Mouse (Mus musculus) gastrocnemius, postnatal 36 days (tissue): Measurements from ENCODE around the gene Gipc3. TPM values are rescaled to one million over a fixed set of nuclear protein-coding genes. Genes with fewer than 3 reads are reported as not detected.

Source experiments
- DNase-seq, 2 experiments: peaks; one replicate each; pipeline ENCODE4 v3.0.0; 2022
- intact Hi-C: fragments of 180-260 bp; cut with DNase I; formaldehyde crosslinking; loops from one replicate; pipeline ENCODE4 v1.15.1; 2025
- total RNA-seq, 2 experiments: library from RNA; stranded (reverse); gene quantifications; 2 replicates each; pipeline ENCODE4 v1.2.3; 2021

Gipc3 gene
- total RNA-seq, 2 experiments from 2014 or later, result 1.1 to 1.3 TPM

GRCm38 (mm10) chr10:81304597-81305238 lies 38.3 kb downstream of the Gipc3 start:
- intact Hi-C loops, result loop anchor here (2.0 kb wide), 1 partner anchor 16 kb away; no protein-coding TSS in a partner anchor
- peak in 1 of 2 experiments; percentile 59 for DNase-seq

- DNase-seq, result no peak
- intact Hi-C loops, result loop anchor here (2.0 kb wide), 1 partner anchor 15 kb away; no protein-coding TSS in a partner anchor
These were observed 39.3 kb downstream of the Gipc3 start for GRCm38 (mm10) chr10:81303761-81304160.

- intact Hi-C loops, result no loop called here
- DNase-seq, result no peak
These were observed 39.8 kb downstream of the Gipc3 start for GRCm38 (mm10) chr10:81303258-81303657.

GRCm38 (mm10) chr10:81302781-81303218 lies 40.3 kb downstream of the Gipc3 start:
- intact Hi-C loops, result no loop called here
- DNase-seq, result no peak

- no peak for DNase-seq
- intact Hi-C loops, result no loop called here
These were observed 40.8 kb downstream of the Gipc3 start for GRCm38 (mm10) chr10:81302288-81302687.

- intact Hi-C loops, result no loop called here
- no peak for DNase-seq
These were observed 41.7 kb downstream of the Gipc3 start for GRCm38 (mm10) chr10:81301321-81301720.

- intact Hi-C loops, result no loop called here
- no peak for DNase-seq
These were observed 42.6 kb downstream of the Gipc3 start for GRCm38 (mm10) chr10:81300352-81300907.

- intact Hi-C loops, result no loop called here
- DNase-seq, result no peak
These were observed 43.3 kb downstream of the Gipc3 start for GRCm38 (mm10) chr10:81299585-81300351.

GRCm38 (mm10) chr10:81298369-81299100 lies 44.5 kb downstream of the Gipc3 start:
- intact Hi-C loops, result no loop called here
- DNase-seq, result no peak

GRCm38 (mm10) chr10:81297845-81298244 lies 45.2 kb downstream of the Gipc3 start:
- peak in 1 of 2 experiments; percentile 45 for DNase-seq
- intact Hi-C loops, result no loop called here

- DNase-seq, result no peak
- intact Hi-C loops, result no loop called here
These were observed 45.8 kb downstream of the Gipc3 start for GRCm38 (mm10) chr10:81297246-81297645.

GRCm38 (mm10) chr10:81295185-81295584 lies 47.9 kb downstream of the Gipc3 start:
- intact Hi-C loops, result no loop called here

GRCm38 (mm10) chr10:81294442-81294841 lies 48.6 kb downstream of the Gipc3 start:
- intact Hi-C loops, result no loop called here
- no peak for DNase-seq

More at GRCm38 (mm10) chr10:81295185-81295584, 47.9 kb downstream of the Gipc3 start:
- no peak for DNase-seq

- intact Hi-C loops, result loop anchor here (2.0 kb wide), 1 partner anchor 27 kb away; the partner anchor contains the start of gene Cactin
- DNase-seq, result no peak
These were observed 49.6 kb downstream of the Gipc3 start for GRCm38 (mm10) chr10:81293334-81294030.

- DNase-seq, result peak; percentile 98 to 99
These were observed 50.3 kb downstream of the Gipc3 start, which contains the start of gene Pip5k1c for GRCm38 (mm10) chr10:81292554-81293333. TSS of gene Pip5k1c (plus strand) at chr10:81292963.

GRCm38 (mm10) chr10:81291511-81292104 lies 51.5 kb downstream of the Gipc3 start, which contains the start of gene Tjp3:
TSS of gene Tjp3 (minus strand) at chr10:81291581.
- no peak for DNase-seq
- intact Hi-C loops, result loop anchor here (2.0 kb wide), 1 partner anchor 29 kb away; the partner anchor contains the start of gene Cactin

More at GRCm38 (mm10) chr10:81292554-81293333, 50.3 kb downstream of the Gipc3 start, which contains the start of gene Pip5k1c:
- intact Hi-C loops, result loop anchor here (2.0 kb wide), 1 partner anchor 28 kb away; the partner anchor contains the start of gene Cactin

GRCm38 (mm10) chr10:81290698-81291460 lies 52.2 kb downstream of the Gipc3 start:
- intact Hi-C loops, result no loop called here
- DNase-seq, result no peak
